Mouse (Mus musculus) lung, embryonic 16.5 days (tissue): Measurements from ENCODE around the gene Ino80e. TPM values are rescaled to one million over a fixed set of nuclear protein-coding genes. Genes with fewer than 3 reads are reported as not detected.

ENCODE experiments used
- ATAC-seq: fragments of 200-750 bp; cut with Nextera tagmentation; 2 replicates; pipeline ENCODE4 v1.8.0; 2017; ENCODE audit warnings: low read depth, mild to moderate bottlenecking, moderate library complexity
- H3K27ac ChIP-seq: fragments of 300-500 bp; sonication (generic); 2 replicates; pipeline ENCODE4 v1.5.1; 2014; ENCODE audit warnings: mild to moderate bottlenecking, control low read depth, low read length
- H3K27me3 ChIP-seq: fragments of 300-500 bp; sonication (generic); 2 replicates; pipeline ENCODE4 v1.6.1; 2014; ENCODE audit warnings: low read depth, low read length, mixed read lengths; ENCODE audit not compliant: control insufficient read depth, insufficient read depth
- H3K36me3 ChIP-seq: fragments of 300-500 bp; sonication (generic); 2 replicates; pipeline ENCODE4 v1.6.1; 2014; ENCODE audit warnings: low read length; ENCODE audit not compliant: control insufficient read depth, insufficient read depth
- H3K4me1 ChIP-seq: fragments of 300-500 bp; sonication (generic); replicated peaks from 2 replicates; pipeline ENCODE4 v1.6.1; 2014; ENCODE audit warnings: low read length, mixed read lengths; ENCODE audit not compliant: control insufficient read depth, insufficient read depth
- H3K4me2 ChIP-seq: fragments of 300-500 bp; sonication (generic); 2 replicates; pipeline ENCODE4 v1.6.1; 2014; ENCODE audit warnings: low read depth, low read length, control low read depth
- H3K4me3 ChIP-seq: fragments of 300-500 bp; sonication (generic); 2 replicates; pipeline ENCODE4 v1.5.1; 2014; ENCODE audit warnings: mild to moderate bottlenecking, low read length, control low read depth
- H3K9ac ChIP-seq: fragments of 300-500 bp; sonication (generic); 2 replicates; pipeline ENCODE4 v1.6.1; 2014; ENCODE audit warnings: low read length, control low read depth
- H3K9me3 ChIP-seq: fragments of 300-500 bp; sonication (generic); 2 replicates; pipeline ENCODE4 v1.6.1; 2016; ENCODE audit warnings: low read length; ENCODE audit not compliant: control insufficient read depth
- WGBS: fragments of 180-500 bp; shearing (Covaris S2); extraction: QIAGEN DNeasy Blood & Tissue Kit; methylation state at CpG from one replicate; pipeline ENCODE4 v1.1.7; 2014; 5-methylcytosine and 5-hydroxymethylcytosine counted together
- polyA plus RNA-seq: library from polyadenylated mRNA; unstranded; fragments of >200 nt; fragmentation: Nextera tagmentation; extraction: Ambion mirVana; gene quantifications from 2 replicates; pipeline ENCODE4 v1.2.1, GENCODE M21; 2015

Ino80e gene
- polyA plus RNA-seq, 1 experiment from 2014 or later = 89.3 TPM

- Histone ChIP-seq H3K9me3 (no peaks in the 10 kb centered on the region), H3K4me2 (no peak overlapping the region), H3K4me1 (peaks cover 5% of the 10 kb centered on the region; the same call in 1 of the 2 replicates), H3K4me3 (no peak overlapping the region), H3K27me3 (peaks cover 15% of the 10 kb centered on the region), H3K36me3 (no peaks in the 10 kb centered on the region), H3K9ac (no peak overlapping the region), H3K27ac (no peak overlapping the region)
- 11% methylated on average over 10 of the region's 10 CpGs for WGBS
- no peak for ATAC-seq
Observed at GRCm38 (mm10) chr7:126823940-126824339, 38.2 kb downstream of the Ino80e start.

- peaks cover 5% of the 10 kb centered on the region; the same call in 1 of the 2 replicates for H3K4me1 ChIP-seq
- 0% methylated on average over 11 of the region's 19 CpGs for WGBS
- no peak for ATAC-seq
- peak overlapping the region; percentile 54 for H3K4me2 ChIP-seq
- no peaks in the 10 kb centered on the region for H3K9me3 ChIP-seq
- H3K36me3 ChIP-seq = no peaks in the 10 kb centered on the region
- peaks cover 15% of the 10 kb centered on the region for H3K27me3 ChIP-seq
- H3K27ac ChIP-seq = no peak overlapping the region
- H3K9ac ChIP-seq = peak overlapping the region; percentile 20; the same call in 1 of the 2 replicates
- H3K4me3 ChIP-seq = peak overlapping the region; percentile 28
Observed at GRCm38 (mm10) chr7:126823202-126823711, 38.9 kb downstream of the Ino80e start.

DNA sequence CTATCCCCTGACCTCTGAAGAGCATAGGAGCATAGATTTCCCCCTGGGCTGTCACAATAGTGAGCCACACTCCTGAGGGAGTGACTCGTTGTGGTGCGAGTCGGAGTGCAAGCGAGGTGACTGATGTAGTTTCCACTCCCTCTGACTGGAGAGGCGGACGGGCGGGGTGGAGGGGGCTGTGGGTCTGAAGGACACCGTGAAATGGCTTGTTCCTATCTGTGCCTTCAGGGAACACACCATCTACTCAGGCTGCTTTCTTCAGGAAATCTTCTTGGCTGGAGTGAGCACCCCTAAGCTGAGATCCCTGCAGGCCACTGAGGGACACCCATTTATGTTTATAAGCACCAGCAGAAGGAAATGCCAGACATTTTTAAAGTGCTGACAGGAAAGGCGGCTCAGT is 39.4 kb downstream of the Ino80e start:
- WGBS = 16% methylated on average over 9 of the region's 9 CpGs

DNA sequence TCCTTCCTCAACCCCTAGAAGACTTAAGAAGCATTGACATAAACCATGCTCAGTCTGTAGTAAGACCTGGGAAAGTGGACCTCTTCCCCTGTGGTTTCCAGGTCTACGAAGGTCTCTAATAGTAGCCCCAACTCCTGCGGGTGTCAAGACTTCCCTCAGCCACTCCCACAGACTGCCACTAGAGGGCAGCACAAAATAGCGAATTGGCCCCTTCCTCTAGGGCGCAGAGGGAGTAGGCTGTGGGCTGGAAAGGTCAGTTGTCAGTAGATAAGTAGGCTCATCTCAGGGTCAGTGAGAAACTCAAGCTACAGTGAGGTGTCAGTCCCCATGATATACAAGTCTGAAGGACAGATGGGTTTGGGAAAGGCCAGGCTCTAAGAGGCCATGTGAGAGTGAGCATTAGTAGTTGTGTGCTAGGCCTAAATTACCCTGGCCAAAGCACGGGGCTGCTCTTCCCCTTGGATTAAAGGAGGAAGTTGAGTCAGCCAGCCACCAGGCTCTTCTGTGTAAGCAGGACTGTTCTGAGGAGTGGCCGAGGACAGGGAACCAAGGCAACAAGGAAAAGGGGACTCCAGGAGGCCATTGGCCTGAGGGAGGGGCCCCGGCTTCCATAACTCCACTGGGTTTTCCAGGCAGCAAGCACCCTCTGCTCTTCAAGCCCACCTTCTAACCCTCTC is 40.2 kb downstream of the Ino80e start:
- Histone ChIP-seq H3K9ac (no peak overlapping the region), H3K4me1 (peaks cover 5% of the 10 kb centered on the region; the same call in 1 of the 2 replicates), H3K27me3 (peaks cover 15% of the 10 kb centered on the region), H3K4me2 (no peak overlapping the region), H3K36me3 (no peaks in the 10 kb centered on the region), H3K4me3 (no peak overlapping the region), H3K9me3 (no peaks in the 10 kb centered on the region), H3K27ac (no peak overlapping the region)
- 21% methylated on average over 7 of the region's 7 CpGs for WGBS
- ATAC-seq = peak; percentile 55

More for the DNA sequence above, 39.4 kb downstream of the Ino80e start:
- H3K4me2 ChIP-seq = no peak overlapping the region
- H3K4me3 ChIP-seq = no peak overlapping the region
- no peaks in the 10 kb centered on the region for H3K36me3 ChIP-seq
- peaks cover 5% of the 10 kb centered on the region; the same call in 1 of the 2 replicates for H3K4me1 ChIP-seq
- H3K27ac ChIP-seq = no peak overlapping the region
- peaks cover 15% of the 10 kb centered on the region for H3K27me3 ChIP-seq
- no peak for ATAC-seq
- no peak overlapping the region for H3K9ac ChIP-seq
- H3K9me3 ChIP-seq = no peaks in the 10 kb centered on the region

DNA sequence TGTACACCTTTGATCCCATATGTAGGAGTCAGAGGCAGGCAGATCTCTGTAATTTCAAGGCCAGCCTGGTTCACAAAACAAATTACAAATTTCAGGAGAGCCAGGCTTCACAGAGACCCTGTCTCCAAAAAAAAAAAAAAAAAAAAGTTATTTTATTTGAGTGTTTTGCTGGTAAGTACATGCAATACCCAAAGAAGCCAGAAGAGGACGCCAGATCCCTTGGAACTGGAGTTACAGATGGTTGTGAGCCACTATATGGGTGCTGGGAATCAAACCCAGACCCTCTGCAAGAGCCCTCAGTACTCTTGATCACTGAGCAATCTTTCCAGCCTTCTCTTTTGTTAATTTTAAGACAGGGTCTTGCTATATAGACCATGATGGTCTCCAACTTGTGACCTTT is 43.4 kb downstream of the Ino80e start:
- H3K27me3 ChIP-seq = peaks cover 8% of the 10 kb centered on the region
- no peaks in the 10 kb centered on the region for H3K9me3 ChIP-seq
- H3K9ac ChIP-seq = no peak overlapping the region
- no peak overlapping the region for H3K4me2 ChIP-seq
- H3K4me1 ChIP-seq = peaks cover 6% of the 10 kb centered on the region; the same call in 1 of the 2 replicates
- ATAC-seq = no peak
- no peaks in the 10 kb centered on the region for H3K36me3 ChIP-seq
- WGBS = 29% methylated on average over 1 of the region's 1 CpGs
- H3K27ac ChIP-seq = no peak overlapping the region
- H3K4me3 ChIP-seq = no peak overlapping the region

DNA sequence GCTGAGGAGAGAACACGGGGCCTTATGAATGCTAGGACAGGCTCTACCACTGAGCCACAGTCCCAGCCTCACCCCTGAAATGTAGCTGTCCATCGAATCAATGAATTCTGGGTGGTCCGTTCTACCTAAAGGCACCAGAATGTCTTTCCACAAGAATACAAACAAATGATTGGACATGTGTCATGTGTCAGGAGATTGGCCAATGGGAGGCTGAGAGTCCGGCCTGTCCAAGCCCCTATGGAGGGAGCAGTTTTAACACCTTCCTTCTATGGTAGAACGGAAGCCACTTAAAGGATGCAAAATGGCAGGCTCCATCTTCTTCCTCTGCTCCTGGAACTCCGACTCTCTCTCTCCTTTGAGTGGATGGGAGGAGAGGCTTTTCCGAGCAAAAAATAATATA is 44.6 kb downstream of the Ino80e start:
- no peak overlapping the region for H3K4me2 ChIP-seq
- no peaks in the 10 kb centered on the region; the same call in 1 of the 2 replicates for H3K27me3 ChIP-seq
- H3K9me3 ChIP-seq = no peaks in the 10 kb centered on the region
- 65% methylated on average over 7 of the region's 7 CpGs for WGBS
- ATAC-seq = no peak
- H3K27ac ChIP-seq = no peak overlapping the region
- no peak overlapping the region for H3K4me3 ChIP-seq
- H3K4me1 ChIP-seq = 0 out of 2 replicates have a peak, but pooled peaks cover 2% of the 10 kb centered on the region
- H3K9ac ChIP-seq = no peak overlapping the region
- H3K36me3 ChIP-seq = no peaks in the 10 kb centered on the region

- peak; percentile 56; the same call in 1 of the 2 replicates for ATAC-seq
- no peak overlapping the region for H3K9ac ChIP-seq
- 66% methylated on average over 8 of the region's 8 CpGs for WGBS
- no peak overlapping the region for H3K4me3 ChIP-seq
- 0 out of 2 replicates have a peak, but pooled peaks cover 2% of the 10 kb centered on the region for H3K4me1 ChIP-seq
- H3K27ac ChIP-seq = no peak overlapping the region
- no peaks in the 10 kb centered on the region for H3K9me3 ChIP-seq
- no peak overlapping the region for H3K4me2 ChIP-seq
- H3K36me3 ChIP-seq = no peaks in the 10 kb centered on the region
- no peaks in the 10 kb centered on the region for H3K27me3 ChIP-seq
Observed at GRCm38 (mm10) chr7:126816494-126816893, 45.7 kb downstream of the Ino80e start.

- H3K9me3 ChIP-seq = no peaks in the 10 kb centered on the region
- no peaks in the 10 kb centered on the region for H3K27me3 ChIP-seq
- H3K9ac ChIP-seq = no peak overlapping the region
- ATAC-seq = no peak
- H3K4me3 ChIP-seq = no peak overlapping the region
- H3K27ac ChIP-seq = no peak overlapping the region
- 50% methylated on average over 8 of the region's 8 CpGs for WGBS
- H3K4me2 ChIP-seq = no peak overlapping the region
- no peaks in the 10 kb centered on the region for H3K36me3 ChIP-seq
- H3K4me1 ChIP-seq = 0 out of 2 replicates have a peak, but pooled peaks cover 2% of the 10 kb centered on the region
Observed at GRCm38 (mm10) chr7:126815726-126816222, 46.4 kb downstream of the Ino80e start.

- Histone ChIP-seq H3K4me2 (peak overlapping the region; percentile 87), H3K36me3 (peaks cover 2% of the 10 kb centered on the region; the same call in 1 of the 2 replicates), H3K4me1 (peaks cover 23% of the 10 kb centered on the region), H3K27me3 (no peaks in the 10 kb centered on the region), H3K4me3 (no peak overlapping the region; the same call in 1 of the 2 replicates), H3K9ac (no peak overlapping the region; the same call in 1 of the 2 replicates), H3K9me3 (no peaks in the 10 kb centered on the region), H3K27ac (no peak overlapping the region)
- no peak for ATAC-seq
- 45% methylated on average over 5 of the region's 5 CpGs for WGBS
Observed at GRCm38 (mm10) chr7:126809723-126810369, 52.3 kb downstream of the Ino80e start.
